Mouse (Mus musculus) forebrain, embryonic 16.5 days (tissue): ENCODE data around the gene Tha1. TPM values are rescaled to one million over a fixed set of nuclear protein-coding genes. Genes with fewer than 3 reads are reported as not detected.

Experiments
- ATAC-seq: fragments of 200-750 bp; cut with Nextera tagmentation; 2 replicates; pipeline ENCODE4 v1.8.0; 2017; ENCODE audit warnings: mild to moderate bottlenecking, moderate library complexity
- H3K27ac ChIP-seq: fragments of 300-500 bp; sonication (generic); 2 replicates; pipeline ENCODE4 v1.5.1; 2014; ENCODE audit warnings: low read length, control low read depth
- H3K27me3 ChIP-seq: fragments of 300-500 bp; sonication (generic); replicated peaks from 2 replicates; pipeline ENCODE4 v1.6.1; 2014; ENCODE audit warnings: low read length; ENCODE audit not compliant: control insufficient read depth, insufficient read depth
- H3K36me3 ChIP-seq: fragments of 300-500 bp; sonication (generic); 2 replicates; pipeline ENCODE4 v1.6.1; 2014; ENCODE audit not compliant: control insufficient read depth, insufficient read depth
- H3K4me1 ChIP-seq: fragments of 300-500 bp; sonication (generic); replicated peaks from 2 replicates; pipeline ENCODE4 v1.6.1; 2014; ENCODE audit warnings: low read length; ENCODE audit not compliant: control insufficient read depth, insufficient read depth
- H3K4me2 ChIP-seq: fragments of 300-500 bp; sonication (generic); 2 replicates; pipeline ENCODE4 v1.6.1; 2014; ENCODE audit warnings: mild to moderate bottlenecking, low read length, control low read depth
- H3K4me3 ChIP-seq: fragments of 300-500 bp; sonication (generic); replicated peaks from 2 replicates; pipeline ENCODE4 v1.5.1; 2014; ENCODE audit warnings: mild to moderate bottlenecking, low read length, control low read depth
- H3K9ac ChIP-seq: fragments of 300-500 bp; sonication (generic); replicated peaks from 2 replicates; pipeline ENCODE4 v1.6.1; 2014; ENCODE audit warnings: low read depth, low read length, control low read depth
- H3K9me3 ChIP-seq: fragments of 300-500 bp; sonication (generic); 2 replicates; pipeline ENCODE4 v1.6.1; 2016; ENCODE audit warnings: low read length; ENCODE audit not compliant: control insufficient read depth
- WGBS: fragments of 180-500 bp; shearing (Covaris S2); extraction: QIAGEN DNeasy Blood & Tissue Kit; methylation state at CpG from one replicate; pipeline ENCODE4 v1.1.7; 2014; 5-methylcytosine and 5-hydroxymethylcytosine counted together
- polyA plus RNA-seq: library from polyadenylated mRNA; unstranded; fragments of >200 nt; fragmentation: Nextera tagmentation; extraction: Ambion mirVana; gene quantifications from 2 replicates; pipeline ENCODE4 v1.2.1, GENCODE M21; 2015

The Tha1 gene
- polyA plus RNA-seq, 1 experiment from 2014 or later: 5.4 TPM

- Histone ChIP-seq H3K36me3 (no peaks in the 10 kb centered on the region), H3K4me3 (peak within 1 kb of the TSS; percentile 50), H3K9ac (peak within 1 kb of the TSS; percentile 53), H3K9me3 (no peaks in the 10 kb centered on the region), H3K27me3 (no peaks in the 10 kb centered on the region), H3K4me2 (peak within 1 kb of the TSS; percentile 76), H3K27ac (peak within 1 kb of the TSS; percentile 47), H3K4me1 (peaks cover 31% of the 10 kb centered on the region)
- ATAC-seq: peak; percentile 61
- under 1% methylated on average over 34 of the region's 34 CpGs for WGBS
Observed at GRCm38 (mm10) chr11:117825333-117826101, 47.8 kb downstream of the Tha1 start, which contains the start of the genes Afmid and Tk1. Afmid (plus strand) TSS chr11:117825924. Tk1 (minus strand) TSS chr11:117826092.

GRCm38 (mm10) chr11:117824060-117824969 is 49.0 kb downstream of the Tha1 start:
- Histone ChIP-seq H3K4me1 (peaks cover 31% of the 10 kb centered on the region), H3K27ac (no peak overlapping the region)

DNA sequence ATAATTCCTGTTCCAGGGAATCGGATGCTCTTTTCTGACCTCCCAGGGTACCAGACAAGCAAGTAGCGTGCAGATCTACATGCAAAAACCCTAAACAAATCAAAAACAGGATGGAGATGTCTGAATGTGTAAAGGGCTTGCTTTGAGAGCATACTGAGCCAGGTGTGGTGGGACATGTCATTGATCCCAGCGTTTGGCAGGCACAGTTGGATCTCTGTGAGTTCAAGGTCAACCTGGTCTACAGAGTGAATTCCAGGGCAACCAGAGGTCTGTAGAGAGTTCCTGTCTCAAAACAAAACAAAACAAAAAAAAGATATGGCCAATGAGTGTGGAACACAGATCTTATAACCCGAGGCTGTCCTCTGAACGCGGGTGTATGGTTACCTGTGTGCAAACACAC is 49.9 kb downstream of the Tha1 start:
- Histone ChIP-seq H3K9me3 (no peaks in the 10 kb centered on the region), H3K4me1 (peaks cover 27% of the 10 kb centered on the region), H3K4me2 (no peak overlapping the region), H3K27ac (no peak overlapping the region), H3K27me3 (no peaks in the 10 kb centered on the region), H3K4me3 (no peak overlapping the region), H3K9ac (no peak overlapping the region), H3K36me3 (no peaks in the 10 kb centered on the region)
- WGBS: 92% methylated on average over 6 of the region's 6 CpGs
- no peak for ATAC-seq

More at GRCm38 (mm10) chr11:117824060-117824969, 49.0 kb downstream of the Tha1 start:
- Histone ChIP-seq H3K27me3 (no peaks in the 10 kb centered on the region), H3K36me3 (no peaks in the 10 kb centered on the region), H3K9ac (peak overlapping the region; percentile 1), H3K4me3 (peak overlapping the region; percentile 50), H3K4me2 (peak overlapping the region; percentile 76), H3K9me3 (no peaks in the 10 kb centered on the region)
- peak; percentile 85 for ATAC-seq
- WGBS: 8% methylated on average over 23 of the region's 23 CpGs

GRCm38 (mm10) chr11:117822728-117823241 is 50.5 kb downstream of the Tha1 start:
- Histone ChIP-seq H3K4me1 (peaks cover 22% of the 10 kb centered on the region), H3K9ac (no peak overlapping the region), H3K27ac (no peak overlapping the region), H3K4me2 (no peak overlapping the region), H3K4me3 (no peak overlapping the region), H3K9me3 (no peaks in the 10 kb centered on the region), H3K36me3 (no peaks in the 10 kb centered on the region), H3K27me3 (no peaks in the 10 kb centered on the region)
- 65% methylated on average over 7 of the region's 7 CpGs for WGBS
- no peak for ATAC-seq

DNA sequence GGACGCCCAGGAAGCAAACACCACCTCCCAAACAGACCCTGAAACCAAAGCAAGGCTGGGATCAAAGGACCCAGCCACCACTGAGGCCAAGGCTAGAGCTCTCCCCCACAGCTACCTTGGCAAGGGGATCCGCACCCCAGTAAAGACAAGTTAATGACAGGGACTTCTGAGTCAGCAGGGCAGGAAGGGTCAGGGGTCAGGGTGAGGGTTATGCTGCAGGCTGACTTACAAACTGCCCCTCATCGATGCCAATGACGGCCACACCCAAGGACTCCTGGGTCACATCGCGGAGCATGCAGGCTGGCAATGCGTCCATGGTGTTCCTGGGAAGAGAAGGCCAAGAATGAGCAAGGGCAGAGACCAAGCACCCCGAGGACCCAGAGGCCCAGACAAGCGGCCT is 51.4 kb downstream of the Tha1 start:
- H3K27ac ChIP-seq: no peak overlapping the region
- 94% methylated on average over 9 of the region's 9 CpGs for WGBS
- ATAC-seq: no peak
- H3K36me3 ChIP-seq: no peaks in the 10 kb centered on the region
- H3K27me3 ChIP-seq: no peaks in the 10 kb centered on the region
- H3K9ac ChIP-seq: no peak overlapping the region
- no peak overlapping the region for H3K4me3 ChIP-seq
- H3K4me2 ChIP-seq: no peak overlapping the region
- H3K4me1 ChIP-seq: peaks cover 20% of the 10 kb centered on the region
- no peaks in the 10 kb centered on the region for H3K9me3 ChIP-seq

DNA sequence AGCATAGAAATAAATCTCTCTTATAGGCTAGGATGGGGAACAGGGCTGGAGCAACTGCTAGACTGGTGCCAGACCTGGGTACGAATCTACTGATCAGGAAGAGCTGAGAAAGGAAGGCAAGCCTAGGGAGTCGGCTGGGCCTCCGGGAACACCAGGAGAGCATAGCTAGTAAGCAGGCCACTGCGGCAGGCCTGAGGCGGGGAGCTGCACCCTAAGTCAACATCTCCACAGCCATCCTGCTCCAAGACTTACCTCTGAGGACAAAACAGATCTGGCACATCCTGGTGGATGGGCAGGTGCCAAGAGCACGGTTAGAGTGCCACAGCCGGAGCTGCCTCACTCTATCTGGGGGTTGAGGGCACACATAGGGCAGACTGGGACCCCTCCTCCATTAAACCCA is 53.1 kb downstream of the Tha1 start:
- Histone ChIP-seq H3K4me2 (no peak overlapping the region), H3K9me3 (no peaks in the 10 kb centered on the region), H3K36me3 (no peaks in the 10 kb centered on the region), H3K27me3 (no peaks in the 10 kb centered on the region), H3K27ac (no peak overlapping the region), H3K9ac (no peak overlapping the region), H3K4me1 (peaks cover 9% of the 10 kb centered on the region), H3K4me3 (no peak overlapping the region)
- ATAC-seq: no peak
- 91% methylated on average over 7 of the region's 7 CpGs for WGBS

DNA sequence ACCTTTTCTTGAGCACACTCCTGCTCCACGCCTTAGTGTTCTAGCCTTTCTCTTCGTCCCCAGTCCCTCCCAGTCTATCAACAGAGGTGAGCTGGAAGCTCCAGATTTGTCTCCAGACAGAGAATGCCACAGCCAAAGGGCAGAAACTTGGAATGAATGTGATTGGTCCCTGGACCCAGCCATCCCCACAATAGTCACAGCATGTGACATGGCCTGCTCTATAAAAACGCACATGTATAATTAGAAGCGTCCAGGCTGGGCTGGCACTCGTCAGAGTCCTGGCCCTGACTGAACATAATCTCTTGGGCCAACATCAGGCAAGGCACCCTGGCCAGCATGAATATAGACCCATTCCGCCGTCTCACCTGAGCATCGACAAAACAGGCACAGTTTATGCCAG is 54.2 kb downstream of the Tha1 start:
- H3K27ac ChIP-seq: no peak overlapping the region
- H3K9ac ChIP-seq: no peak overlapping the region
- H3K36me3 ChIP-seq: no peaks in the 10 kb centered on the region
- 51% methylated on average over 8 of the region's 8 CpGs for WGBS
- H3K4me2 ChIP-seq: no peak overlapping the region
- no peak for ATAC-seq
- peaks cover 2% of the 10 kb centered on the region for H3K4me1 ChIP-seq
- H3K9me3 ChIP-seq: no peaks in the 10 kb centered on the region
- H3K4me3 ChIP-seq: no peak overlapping the region
- no peaks in the 10 kb centered on the region for H3K27me3 ChIP-seq
